Mouse (Mus musculus) lung, adult 2 months (tissue): ENCODE measurements around the gene Nkpd1. TPM values are rescaled to one million over a fixed set of nuclear protein-coding genes. Genes with fewer than 3 reads are reported as not detected.

Experiments
- DNase-seq: peaks from one replicate; pipeline ENCODE4 v3.0.0; 2022
- H3K4me1 ChIP-seq: fragments of 200-500 bp; 2 replicates; pipeline ENCODE4 v1.6.1; 2011; ENCODE audit warnings: low read length; ENCODE audit not compliant: control insufficient read depth, insufficient read depth
- H3K4me3 ChIP-seq: fragments of 200-500 bp; replicated peaks from 2 replicates; pipeline ENCODE3; 2011; ENCODE audit warnings: low read depth, mild to moderate bottlenecking, control low read depth, low read length; ENCODE audit errors: extremely low read depth
- CTCF ChIP-seq: fragments of 200-500 bp; IDR thresholded peaks from 2 replicates; pipeline ENCODE4 v1.5.1; 2011; ENCODE audit warnings: mild to moderate bottlenecking, low read length, control low read depth; ENCODE audit not compliant: insufficient read depth
- POLR2A ChIP-seq: fragments of 200-500 bp; IDR thresholded peaks from 2 replicates; pipeline ENCODE4 v1.6.1; 2011; ENCODE audit warnings: low read depth, mild to moderate bottlenecking, control low read depth, low read length, borderline replicate concordance; ENCODE audit errors: extremely low read depth
- WGBS: fragments of 180-500 bp; shearing (Covaris S2); methylation state at CpG from one replicate; pipeline ENCODE4 v1.1.7; 2018; 5-methylcytosine and 5-hydroxymethylcytosine counted together
- polyA plus RNA-seq: library from polyadenylated mRNA; depleted of rRNA; stranded (reverse); fragments of >200 nt; gene quantifications from 2 replicates; pipeline ENCODE4 v1.2.3, GENCODE M21; 2012

The Nkpd1 gene
- polyA plus RNA-seq, 1 experiment = 17.3 TPM

GRCm38 (mm10) chr7:19485488-19485887 lies 32.1 kb upstream of the Nkpd1 start:
- H3K4me3 ChIP-seq = no peak overlapping the region
- 100% methylated on average over 1 of the region's 1 CpGs for WGBS
- no peaks in the 10 kb centered on the region for H3K4me1 ChIP-seq
- DNase-seq = no peak
- no peak for TF ChIP-seq POLR2A
- TF ChIP-seq CTCF = no peak

GRCm38 (mm10) chr7:19486549-19486948 lies 31.1 kb upstream of the Nkpd1 start:
- peaks cover 1% of the 10 kb centered on the region; the same call in 1 of the 2 replicates for H3K4me1 ChIP-seq
- 88% methylated on average over 7 of the region's 7 CpGs for WGBS
- no peak for DNase-seq
- no peak for TF ChIP-seq CTCF
- no peak for TF ChIP-seq POLR2A
- no peak overlapping the region for H3K4me3 ChIP-seq

- DNase-seq = no peak
- H3K4me1 ChIP-seq = peaks cover 3% of the 10 kb centered on the region
- H3K4me3 ChIP-seq = no peak overlapping the region
- WGBS = 42% methylated on average over 31 of the region's 31 CpGs
- TF ChIP-seq POLR2A (no peak), CTCF (no peak)
Measured at GRCm38 (mm10) chr7:19489525-19489924, 28.1 kb upstream of the Nkpd1 start.

- H3K4me3 ChIP-seq = no peak overlapping the region
- WGBS = 1% methylated on average over 26 of the region's 26 CpGs
- peak; percentile 46 for DNase-seq
Measured at GRCm38 (mm10) chr7:19491731-19492130, 25.9 kb upstream of the Nkpd1 start.

GRCm38 (mm10) chr7:19494751-19495474 lies 22.7 kb upstream of the Nkpd1 start:
- Histone ChIP-seq H3K4me1 (peaks cover 12% of the 10 kb centered on the region), H3K4me3 (no peak overlapping the region)
- WGBS = 77% methylated on average over 25 of the region's 25 CpGs
- TF ChIP-seq POLR2A = no peak
- TF ChIP-seq CTCF = no peak
- no peak for DNase-seq

More at GRCm38 (mm10) chr7:19491731-19492130, 25.9 kb upstream of the Nkpd1 start:
- peaks cover 12% of the 10 kb centered on the region for H3K4me1 ChIP-seq
- TF ChIP-seq POLR2A = peak; percentile 12; the same call in 1 of the 2 replicates
- 0 out of 2 replicates have a peak, but pooled peaks have one; percentile 16 for TF ChIP-seq CTCF

GRCm38 (mm10) chr7:19495521-19496213 lies 22.0 kb upstream of the Nkpd1 start:
- no peak for DNase-seq
- no peak overlapping the region for H3K4me3 ChIP-seq
- peaks cover 12% of the 10 kb centered on the region for H3K4me1 ChIP-seq
- TF ChIP-seq POLR2A = no peak
- 30% methylated on average over 20 of the region's 20 CpGs for WGBS

- no peak for DNase-seq
- 60% methylated on average over 5 of the region's 5 CpGs for WGBS
- no peak overlapping the region for H3K4me3 ChIP-seq
- TF ChIP-seq POLR2A (no peak), CTCF (no peak)
- peaks cover 12% of the 10 kb centered on the region for H3K4me1 ChIP-seq
Measured at GRCm38 (mm10) chr7:19496214-19496555, 21.5 kb upstream of the Nkpd1 start.

GRCm38 (mm10) chr7:19498326-19498725 lies 19.3 kb upstream of the Nkpd1 start:
- H3K4me1 ChIP-seq = peaks cover 9% of the 10 kb centered on the region
- no peak for DNase-seq

GRCm38 (mm10) chr7:19500420-19501363 lies 16.9 kb upstream of the Nkpd1 start:
- H3K4me3 ChIP-seq = no peak overlapping the region
- H3K4me1 ChIP-seq = no peaks in the 10 kb centered on the region
- 46% methylated on average over 12 of the region's 12 CpGs for WGBS
- TF ChIP-seq CTCF (no peak), POLR2A (no peak)
- no peak for DNase-seq

More at GRCm38 (mm10) chr7:19498326-19498725, 19.3 kb upstream of the Nkpd1 start:
- no peak overlapping the region for H3K4me3 ChIP-seq
- 47% methylated on average over 4 of the region's 4 CpGs for WGBS
- TF ChIP-seq CTCF (no peak), POLR2A (no peak)

- TF ChIP-seq POLR2A (no peak), CTCF (no peak)
- Histone ChIP-seq H3K4me3 (no peak overlapping the region), H3K4me1 (no peaks in the 10 kb centered on the region)
- no peak for DNase-seq
- 80% methylated on average over 4 of the region's 4 CpGs for WGBS
Measured at GRCm38 (mm10) chr7:19501658-19502057, 16.0 kb upstream of the Nkpd1 start.
